Mouse (Mus musculus) liver (tissue): ENCODE data around the gene Ptprd.
"Not testable (repeated sequence)": the region's sequence is repeated elsewhere in the genome, so short reads cannot be mapped to it uniquely, and the experiment has no call there.

ENCODE experiments used
- DNase-seq: peaks from one replicate; pipeline ENCODE4 v3.0.0-alpha.2; 2020; ENCODE audit warnings: mixed read lengths

Ptprd gene

GRCm38 (mm10) chr4:76440791-76441364, 1770.9 kb downstream of the Ptprd start:
- DNase-seq, result peak; percentile 33

GRCm38 (mm10) chr4:76438496-76439079, 1773.2 kb downstream of the Ptprd start:
- no peak for DNase-seq

GRCm38 (mm10) chr4:76438068-76438467, 1773.7 kb downstream of the Ptprd start:
- no peak for DNase-seq

- DNase-seq, result no peak
Measured at GRCm38 (mm10) chr4:76435920-76436319, 1775.8 kb downstream of the Ptprd start.

GRCm38 (mm10) chr4:76429769-76430168, 1782.0 kb downstream of the Ptprd start:
- DNase-seq, result no peak

- not testable (repeated sequence) for DNase-seq
Measured at GRCm38 (mm10) chr4:76427036-76427435, 1784.7 kb downstream of the Ptprd start.

GRCm38 (mm10) chr4:76425230-76425575, 1786.6 kb downstream of the Ptprd start:
- no peak for DNase-seq

- DNase-seq, result no peak
Measured at GRCm38 (mm10) chr4:76424324-76425229, 1787.2 kb downstream of the Ptprd start.

GRCm38 (mm10) chr4:76422113-76422512, 1789.6 kb downstream of the Ptprd start:
- no peak for DNase-seq

- DNase-seq, result no peak
Measured at GRCm38 (mm10) chr4:76419641-76420040, 1792.1 kb downstream of the Ptprd start.

- DNase-seq, result no peak
Measured at GRCm38 (mm10) chr4:76417676-76418075, 1794.1 kb downstream of the Ptprd start.

GRCm38 (mm10) chr4:76415624-76416023, 1796.1 kb downstream of the Ptprd start:
- no peak for DNase-seq

GRCm38 (mm10) chr4:76414591-76414990, 1797.2 kb downstream of the Ptprd start:
- no peak for DNase-seq

- no peak for DNase-seq
Measured at GRCm38 (mm10) chr4:76410053-76410452, 1801.7 kb downstream of the Ptprd start.

GRCm38 (mm10) chr4:76409159-76409558, 1802.6 kb downstream of the Ptprd start:
- no peak for DNase-seq

GRCm38 (mm10) chr4:76405862-76406454, 1805.8 kb downstream of the Ptprd start:
- no peak for DNase-seq

GRCm38 (mm10) chr4:76403219-76403618, 1808.5 kb downstream of the Ptprd start:
- no peak for DNase-seq

- no peak for DNase-seq
Measured at GRCm38 (mm10) chr4:76387887-76388286, 1823.9 kb downstream of the Ptprd start.

- no peak for DNase-seq
Measured at GRCm38 (mm10) chr4:76386978-76387824, 1824.6 kb downstream of the Ptprd start.

- no peak for DNase-seq
Measured at GRCm38 (mm10) chr4:76385818-76386217, 1825.9 kb downstream of the Ptprd start.

GRCm38 (mm10) chr4:76380312-76380917, 1831.3 kb downstream of the Ptprd start:
- no peak for DNase-seq
